Mouse (Mus musculus) ZHBTc4 (cell line): ENCODE measurements around the gene Olfr523.
"Not testable (repeated sequence)": the region's sequence is repeated elsewhere in the genome, so short reads cannot be mapped to it uniquely, and the experiment has no call there.

ENCODE experiments used
- DNase-seq: peaks from one replicate; pipeline ENCODE4 v3.0.0-alpha.2; 2011; ENCODE audit warnings: low read depth, low spot score

The Olfr523 gene

GRCm38 (mm10) chr7:140172936-140173335, at the start of gene Olfr523:
Gene Olfr523, plus strand, starts transcription at chr7:140173217.
- DNase-seq, result no peak

- no peak for DNase-seq
Observed at GRCm38 (mm10) chr7:140124382-140124781, 48.6 kb upstream of the Olfr523 start.

- DNase-seq, result peak; percentile 97
Observed at GRCm38 (mm10) chr7:140125278-140126021, 47.6 kb upstream of the Olfr523 start.

DNA sequence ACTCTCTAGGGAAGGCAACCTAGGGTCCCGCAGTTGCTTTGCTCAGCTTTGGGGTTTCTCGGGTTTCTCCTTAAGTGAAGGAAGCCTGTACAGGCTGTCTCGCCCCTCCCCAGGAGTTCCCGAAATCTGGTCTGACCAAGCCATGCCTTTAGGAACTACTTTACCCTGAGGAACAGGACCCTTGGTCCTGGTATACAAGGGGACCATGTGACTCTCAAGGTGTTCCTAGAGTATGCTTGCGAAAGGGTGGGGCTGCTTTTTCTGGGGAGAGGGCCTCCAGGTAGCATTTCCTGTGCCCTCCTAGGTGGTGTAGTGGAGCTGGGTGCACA, 47.0 kb upstream of the Olfr523 start:
- no peak for DNase-seq

GRCm38 (mm10) chr7:140126934-140127333, 46.1 kb upstream of the Olfr523 start:
- peak; percentile 32 for DNase-seq

GRCm38 (mm10) chr7:140127911-140128310, 45.1 kb upstream of the Olfr523 start:
- no peak for DNase-seq

DNA sequence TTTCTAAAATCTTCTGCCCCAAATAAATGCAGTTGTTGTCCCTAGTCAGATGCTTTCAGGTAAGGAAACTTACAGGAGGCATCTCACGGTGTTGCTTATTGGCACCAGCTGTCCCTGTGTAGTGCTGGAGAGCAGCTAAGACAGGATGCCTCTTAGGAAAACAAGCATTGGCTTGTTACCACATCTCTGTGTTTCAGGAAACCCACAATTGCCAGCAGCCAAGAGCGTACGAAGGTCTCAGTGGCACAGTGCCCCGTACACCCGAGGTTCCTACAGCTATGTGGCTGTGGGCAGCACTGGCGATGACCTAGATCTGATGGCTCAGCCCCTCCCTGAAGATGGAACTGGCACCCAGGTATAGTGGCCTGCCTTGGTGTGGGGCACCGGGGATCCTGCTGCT, 40.8 kb upstream of the Olfr523 start:
- not testable (repeated sequence) for DNase-seq

GRCm38 (mm10) chr7:140134033-140134432, 39.0 kb upstream of the Olfr523 start:
- DNase-seq, result not testable (repeated sequence)

DNA sequence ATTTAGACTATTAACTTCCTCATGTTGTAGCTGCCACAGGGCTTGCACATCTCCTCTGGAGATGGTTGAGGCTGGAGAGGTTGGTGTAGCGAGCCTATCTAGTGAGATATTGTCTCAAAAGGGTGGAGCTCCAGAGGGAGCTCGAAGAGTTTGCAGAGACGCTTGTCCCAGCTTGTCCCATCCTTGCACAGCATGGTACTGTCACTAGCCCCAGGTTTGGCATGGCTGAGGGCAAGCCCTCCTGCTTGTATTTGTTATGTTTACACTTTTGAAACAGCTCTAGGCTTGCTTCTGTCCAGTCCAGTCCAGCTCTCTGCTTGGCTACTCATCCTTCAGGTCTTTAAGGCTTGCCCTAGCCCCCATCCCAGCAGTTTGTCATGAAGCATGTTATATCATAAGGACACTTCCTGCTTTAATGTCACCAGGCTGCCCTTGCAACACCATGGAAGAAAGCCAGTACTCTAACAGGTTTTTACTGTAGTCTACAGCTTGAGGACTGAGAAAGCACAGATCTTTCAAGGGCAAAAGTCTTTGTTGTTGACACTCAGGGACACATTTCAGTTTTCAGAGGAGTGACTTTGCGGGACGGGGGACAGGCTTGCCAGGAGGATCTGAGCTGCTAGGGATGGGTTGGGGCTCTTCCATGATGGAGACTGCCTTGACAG, 37.8 kb upstream of the Olfr523 start:
- no peak for DNase-seq

DNA sequence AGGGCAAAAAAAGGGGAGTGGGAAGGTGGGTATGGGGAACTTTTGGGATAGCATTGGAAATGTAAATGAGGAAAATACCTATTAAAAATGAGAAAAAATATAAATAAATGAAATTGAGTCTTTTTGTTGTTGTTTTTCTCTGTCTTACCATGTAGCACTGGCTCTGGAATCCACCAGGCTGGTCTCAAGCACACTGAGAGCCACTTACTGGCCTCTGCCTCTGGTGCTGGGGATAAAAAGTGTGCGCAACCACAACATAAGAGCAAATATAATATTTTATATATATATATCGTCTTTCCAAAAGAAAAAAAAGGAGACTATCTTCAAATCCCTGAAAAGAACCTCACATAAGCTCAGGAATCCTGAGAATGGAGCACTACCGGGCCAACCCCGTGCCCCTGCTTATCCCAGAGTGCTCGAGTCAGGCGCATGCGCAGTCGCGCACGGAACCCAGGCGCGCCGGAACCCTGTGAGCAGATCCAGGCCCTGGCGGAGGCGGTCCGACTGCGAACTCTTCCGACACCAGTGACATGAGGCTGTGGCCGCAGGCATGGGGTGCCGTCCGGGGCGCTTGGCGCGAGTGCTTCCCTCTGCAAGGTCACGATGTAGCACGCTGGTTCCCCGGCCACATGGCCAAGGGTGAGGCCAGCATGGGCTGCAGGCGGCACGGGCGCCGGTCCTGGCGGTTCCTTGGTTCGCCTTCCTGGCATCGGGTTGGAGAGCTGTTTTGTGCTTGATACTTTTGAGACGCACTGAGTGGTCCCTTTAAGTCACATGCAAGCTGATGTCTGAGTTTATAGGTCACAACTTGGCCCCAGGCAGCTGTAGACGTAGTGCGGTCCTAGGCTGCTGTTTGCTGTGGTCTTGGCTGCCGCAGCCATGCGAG, 35.6 kb upstream of the Olfr523 start, which contains the start of gene Mtg1:
Mtg1 (plus strand) TSS at position 430 of the 886 bp plus-strand sequence.
- peak; percentile 98 for DNase-seq

DNA sequence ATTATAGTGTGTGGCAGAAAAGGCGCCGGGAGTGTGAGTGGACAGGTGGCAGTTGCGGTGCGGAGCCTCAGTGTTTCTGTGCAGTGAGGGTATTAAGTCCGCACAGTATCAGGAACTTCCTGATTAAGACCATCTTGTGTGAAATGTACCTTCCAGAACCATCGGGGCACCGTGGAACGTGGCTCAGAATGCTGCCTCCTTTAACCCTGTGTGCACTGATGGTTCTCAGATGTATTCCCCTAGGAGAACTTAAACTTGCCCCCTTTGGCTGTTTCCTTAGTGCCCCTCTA, 35.1 kb upstream of the Olfr523 start:
- no peak for DNase-seq

- peak; percentile 81 for DNase-seq
Observed at GRCm38 (mm10) chr7:140141350-140141749, 31.7 kb upstream of the Olfr523 start.

DNA sequence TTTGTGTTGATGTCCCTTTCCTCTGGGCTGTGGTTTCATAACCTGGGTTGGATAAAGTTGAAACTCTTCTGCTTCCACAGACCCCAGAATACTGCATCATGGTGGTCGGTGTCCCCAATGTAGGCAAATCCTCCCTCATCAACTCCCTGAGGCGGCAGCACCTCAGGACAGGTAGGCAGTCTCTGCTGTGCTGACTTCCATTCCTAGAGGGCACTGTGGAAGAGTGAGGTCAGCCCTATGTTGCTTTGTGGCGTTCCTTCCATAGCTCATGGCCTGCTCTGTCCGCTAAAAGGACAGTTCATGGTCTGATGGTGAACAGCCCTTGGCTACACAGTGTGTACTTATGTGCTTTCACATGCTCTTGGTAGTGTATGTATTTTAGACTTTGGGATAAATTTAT, 28.5 kb upstream of the Olfr523 start:
- no peak for DNase-seq

DNA sequence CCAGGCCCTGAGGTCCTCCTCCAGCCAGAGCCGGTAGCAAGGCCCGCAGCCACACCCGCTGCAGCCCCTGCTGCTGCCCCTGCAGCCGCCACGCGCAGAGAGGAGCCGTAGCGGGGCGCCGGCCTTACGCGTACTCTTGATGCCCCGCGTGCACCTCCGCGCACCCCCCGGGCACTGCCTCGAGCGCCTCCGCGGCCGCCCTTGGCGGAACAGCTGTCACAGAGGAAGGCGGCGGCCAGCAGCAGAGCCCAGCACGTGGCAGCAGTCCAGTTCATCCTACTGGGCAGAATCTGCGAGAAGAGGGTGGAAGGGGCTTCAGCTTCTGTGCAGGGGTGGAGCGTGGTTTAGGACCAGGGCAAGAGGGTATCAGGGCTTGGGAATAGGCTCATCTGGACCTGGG, 19.6 kb upstream of the Olfr523 start:
- peak; percentile 56 for DNase-seq

- no peak for DNase-seq
Observed at GRCm38 (mm10) chr7:140153829-140154217, 19.2 kb upstream of the Olfr523 start.

DNA sequence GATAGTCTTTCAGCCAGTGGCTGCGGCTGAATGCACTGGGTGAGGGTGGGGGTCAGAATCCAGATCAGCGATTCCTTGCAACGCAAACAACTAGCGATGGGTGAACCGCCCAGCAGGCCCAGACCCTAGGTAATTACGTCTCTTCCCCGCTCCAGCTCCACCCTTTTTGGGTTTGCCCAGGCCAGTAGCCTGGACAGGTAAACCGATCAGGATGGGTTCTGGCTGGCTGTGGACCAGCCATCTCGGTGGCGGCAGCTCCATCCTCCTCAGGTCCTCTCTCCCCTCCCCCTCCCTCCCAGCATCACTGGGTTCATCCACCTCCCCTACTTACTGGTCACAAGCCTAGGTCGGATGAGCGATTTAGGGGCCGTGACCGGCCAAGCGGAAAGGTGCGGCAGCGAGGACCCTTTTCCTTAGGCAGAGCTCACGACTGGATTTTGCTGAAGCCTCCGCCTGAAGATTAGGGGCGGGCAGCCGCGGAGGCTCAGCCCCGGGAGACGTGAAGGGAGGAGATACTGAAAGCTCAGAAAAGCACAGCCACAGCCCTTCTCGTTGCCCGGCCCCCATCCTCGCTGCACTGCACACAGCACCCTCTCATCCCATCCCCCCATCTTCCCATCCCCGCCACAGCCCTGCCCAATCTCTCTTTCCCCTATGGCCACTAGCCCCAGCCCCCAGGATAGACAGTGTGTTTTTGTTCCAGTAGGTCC, 18.6 kb upstream of the Olfr523 start, which contains the start of gene Sprn:
Sprn (minus strand) TSS at position 660 of the 710 bp plus-strand sequence.
- DNase-seq, result peak; percentile 26

DNA sequence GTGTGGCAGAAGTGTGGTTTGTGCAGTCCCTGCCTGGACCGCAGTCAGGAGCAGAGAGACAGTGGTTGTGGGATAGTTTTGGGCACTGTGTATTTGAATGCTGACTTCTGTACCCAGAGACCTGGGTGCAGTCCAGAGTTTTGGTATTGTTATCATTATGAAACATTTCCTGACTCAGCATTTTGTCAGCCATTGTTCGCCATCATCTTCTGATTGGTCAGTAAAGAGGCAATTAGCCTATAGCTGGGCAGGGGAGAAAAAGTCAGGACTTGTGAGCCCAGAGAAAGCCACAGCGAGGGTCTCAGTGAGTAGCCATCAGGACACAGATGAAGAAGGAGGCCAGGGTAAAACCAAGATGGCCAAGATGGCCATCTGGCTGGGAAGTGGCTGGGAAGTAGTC, 12.7 kb upstream of the Olfr523 start:
- no peak for DNase-seq

GRCm38 (mm10) chr7:140164664-140165063, 8.4 kb upstream of the Olfr523 start, which contains the start of gene Olfr522:
Gene Olfr522, minus strand, starts transcription at chr7:140164764.
- no peak for DNase-seq

DNA sequence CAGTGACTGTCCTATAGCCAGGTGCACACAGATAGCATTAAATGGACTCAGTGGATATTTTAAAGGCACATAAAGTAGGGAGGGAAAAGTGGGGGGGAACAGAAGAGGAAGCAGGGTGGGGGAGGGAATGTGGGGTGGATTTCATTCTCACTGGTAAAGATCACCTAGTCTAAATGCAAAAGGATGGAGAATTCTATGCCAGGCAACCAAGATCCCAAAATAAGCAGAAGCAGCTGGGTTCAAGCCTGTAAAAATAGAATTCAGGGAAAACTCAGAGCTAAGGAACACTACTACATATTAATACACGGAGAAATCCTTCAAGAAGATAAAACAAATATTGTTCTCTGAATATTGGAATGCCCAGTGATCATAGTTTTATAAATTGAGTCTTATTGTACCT, 5.1 kb upstream of the Olfr523 start:
- no peak for DNase-seq

DNA sequence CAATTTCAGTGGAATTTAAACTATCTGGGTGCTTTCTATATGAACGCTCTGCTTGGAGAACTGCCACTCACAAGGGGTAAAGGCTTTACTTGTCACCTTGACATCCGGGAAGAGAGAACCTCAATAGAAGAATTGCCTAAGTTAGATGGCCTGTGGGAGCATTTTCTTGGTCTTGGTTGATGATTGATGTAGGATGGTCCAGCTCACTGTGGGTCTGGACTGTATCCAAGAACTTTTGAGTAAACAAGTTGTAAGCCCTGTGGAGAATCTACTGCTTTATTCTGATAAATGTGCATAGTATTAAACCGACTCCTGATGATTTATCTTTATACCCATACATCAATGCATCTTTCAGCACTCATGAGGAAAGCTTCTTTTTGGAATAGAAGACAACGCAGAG, 3.6 kb upstream of the Olfr523 start:
- DNase-seq, result no peak

DNA sequence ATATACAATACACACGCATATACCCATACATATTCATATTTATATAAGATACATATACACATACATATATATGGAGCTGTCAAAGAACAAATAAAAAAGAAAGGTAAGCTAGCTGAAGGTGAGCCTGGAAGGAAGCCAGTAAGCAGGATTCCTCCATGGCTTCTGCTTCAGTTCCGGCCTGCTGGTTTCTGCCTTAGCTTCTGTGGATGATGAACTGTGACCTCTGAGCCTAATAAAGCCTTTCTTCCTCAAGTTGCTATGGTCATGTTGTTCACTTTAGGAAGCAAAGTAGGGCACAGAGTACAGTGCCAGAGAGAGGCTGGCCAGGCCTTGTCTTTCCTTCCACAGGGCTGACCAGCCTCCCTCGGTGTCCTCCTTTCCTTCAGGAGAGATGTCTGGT, 2.2 kb upstream of the Olfr523 start:
- no peak for DNase-seq

DNA sequence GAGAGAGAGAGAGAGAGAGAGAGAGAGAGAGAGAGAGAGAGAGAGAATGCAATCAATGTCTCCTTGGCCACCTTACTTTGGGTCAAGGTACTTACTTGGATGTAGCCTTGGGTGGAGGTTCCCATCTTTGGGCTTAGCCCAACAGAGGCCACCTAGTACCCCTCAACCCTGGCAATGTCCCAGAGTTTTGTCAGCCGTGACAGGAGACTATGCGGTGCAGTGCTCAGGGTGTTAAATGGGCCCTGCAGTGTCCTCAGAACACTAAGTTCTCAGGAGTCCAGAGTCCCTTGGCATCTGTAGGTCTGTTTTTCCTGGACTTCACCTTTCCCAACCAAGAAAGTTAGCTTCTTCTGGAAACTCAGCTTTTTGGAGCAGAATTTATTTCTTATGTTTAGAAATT, 6.2 kb downstream of the Olfr523 start:
- no peak for DNase-seq
